Mouse (Mus musculus) layer of hippocampus, adult 2 months (tissue): Measurements from ENCODE around the gene Rab30. TPM values are rescaled to one million over a fixed set of nuclear protein-coding genes. Genes with fewer than 3 reads are reported as not detected.

Experiments
- DNase-seq, 2 experiments: peaks; one replicate each; pipeline ENCODE4 v3.0.0; 2022; ENCODE audit warnings: low spot score in 2 of 2
- H3K27ac ChIP-seq: fragments of 200-600 bp; 2 replicates; pipeline ENCODE4 v1.8.1; 2022
- H3K4me3 ChIP-seq: fragments of 200-600 bp; 2 replicates; pipeline ENCODE4 v1.8.1; 2022; ENCODE audit warnings: mild to moderate bottlenecking
- CTCF ChIP-seq: fragments of 200-600 bp; conservative IDR thresholded peaks from 2 replicates; pipeline ENCODE4 v1.8.1; 2022; ENCODE audit warnings: antibody characterized with exemption, mild to moderate bottlenecking, moderate library complexity
- total RNA-seq, 2 experiments: library from RNA; stranded (reverse); gene quantifications; 2 replicates each; pipeline ENCODE4 v1.2.3; 2021

Gene Rab30
- total RNA-seq, 2 experiments from 2014 or later = 41.2 to 47.2 TPM

GRCm38 (mm10) chr7:92782511-92782910 lies 41.1 kb downstream of the Rab30 start:
- no peak for TF ChIP-seq CTCF
- DNase-seq = no peak
- peak overlapping the region; percentile 12; the same call in 1 of the 2 replicates for H3K4me3 ChIP-seq
- peak overlapping the region; percentile 83 for H3K27ac ChIP-seq

GRCm38 (mm10) chr7:92783166-92783806 lies 41.9 kb downstream of the Rab30 start:
- H3K4me3 ChIP-seq = peak overlapping the region; percentile 12; the same call in 1 of the 2 replicates
- TF ChIP-seq CTCF = no peak
- DNase-seq = no peak
- peak overlapping the region; percentile 83 for H3K27ac ChIP-seq

GRCm38 (mm10) chr7:92783914-92784313 lies 42.5 kb downstream of the Rab30 start:
- no peak for TF ChIP-seq CTCF
- DNase-seq = no peak
- H3K27ac ChIP-seq = peak overlapping the region; percentile 83
- no peak overlapping the region for H3K4me3 ChIP-seq

- Histone ChIP-seq H3K27ac (peak overlapping the region; percentile 69; the same call in 1 of the 2 replicates), H3K4me3 (no peak overlapping the region)
- TF ChIP-seq CTCF = no peak
- DNase-seq = no peak
Observed at GRCm38 (mm10) chr7:92795749-92796148, 54.3 kb downstream of the Rab30 start.

GRCm38 (mm10) chr7:92796813-92797212 lies 55.4 kb downstream of the Rab30 start:
- Histone ChIP-seq H3K4me3 (no peak overlapping the region), H3K27ac (no peak overlapping the region)
- TF ChIP-seq CTCF = no peak
- DNase-seq = no peak

- no peak for TF ChIP-seq CTCF
- Histone ChIP-seq H3K27ac (peak overlapping the region; percentile 68), H3K4me3 (no peak overlapping the region)
- peak; percentile 30 to 35 for DNase-seq
Observed at GRCm38 (mm10) chr7:92799665-92800595, 58.5 kb downstream of the Rab30 start.

- no peak for DNase-seq
- Histone ChIP-seq H3K4me3 (no peak overlapping the region), H3K27ac (no peak overlapping the region)
- no peak for TF ChIP-seq CTCF
Observed at GRCm38 (mm10) chr7:92802158-92802557, 60.8 kb downstream of the Rab30 start.

- TF ChIP-seq CTCF = no peak
- H3K27ac ChIP-seq = peak overlapping the region; percentile 23; the same call in 1 of the 2 replicates
Observed at GRCm38 (mm10) chr7:92803191-92803590, 61.8 kb downstream of the Rab30 start.

GRCm38 (mm10) chr7:92804919-92805668 lies 63.7 kb downstream of the Rab30 start:
- no peak for DNase-seq
- H3K4me3 ChIP-seq = no peak overlapping the region
- H3K27ac ChIP-seq = no peak overlapping the region
- TF ChIP-seq CTCF = no peak

More at GRCm38 (mm10) chr7:92803191-92803590, 61.8 kb downstream of the Rab30 start:
- no peak for DNase-seq
- no peak overlapping the region for H3K4me3 ChIP-seq

- DNase-seq = peak in 1 of 2 experiments; percentile 55
- Histone ChIP-seq H3K4me3 (peak overlapping the region; percentile 25; the same call in 1 of the 2 replicates), H3K27ac (peak overlapping the region; percentile 80)
- TF ChIP-seq CTCF = no peak
Observed at GRCm38 (mm10) chr7:92806512-92807188, 65.2 kb downstream of the Rab30 start.

GRCm38 (mm10) chr7:92807482-92807881 lies 66.1 kb downstream of the Rab30 start:
- DNase-seq = no peak
- no peak overlapping the region for H3K4me3 ChIP-seq
- no peak for TF ChIP-seq CTCF
- H3K27ac ChIP-seq = no peak overlapping the region

- Histone ChIP-seq H3K4me3 (no peak overlapping the region), H3K27ac (no peak overlapping the region)
- no peak for TF ChIP-seq CTCF
- no peak for DNase-seq
Observed at GRCm38 (mm10) chr7:92811667-92812279, 70.4 kb downstream of the Rab30 start.
